Mouse (Mus musculus): ENCODE measurements around the gene Atr.

The Atr gene

GRCm38 (mm10) chr9:95857414-95858026 lies at the start of gene Atr:
Gene Atr (plus strand): TSS chr9:95857597.
- peak; percentile 97 for DNase-seq

GRCm38 (mm10) chr9:95809596-95809995 lies 47.8 kb upstream of the Atr start:
- DNase-seq, result no peak

GRCm38 (mm10) chr9:95811817-95812216 lies 45.6 kb upstream of the Atr start:
- peak; percentile 82 for DNase-seq

DNA sequence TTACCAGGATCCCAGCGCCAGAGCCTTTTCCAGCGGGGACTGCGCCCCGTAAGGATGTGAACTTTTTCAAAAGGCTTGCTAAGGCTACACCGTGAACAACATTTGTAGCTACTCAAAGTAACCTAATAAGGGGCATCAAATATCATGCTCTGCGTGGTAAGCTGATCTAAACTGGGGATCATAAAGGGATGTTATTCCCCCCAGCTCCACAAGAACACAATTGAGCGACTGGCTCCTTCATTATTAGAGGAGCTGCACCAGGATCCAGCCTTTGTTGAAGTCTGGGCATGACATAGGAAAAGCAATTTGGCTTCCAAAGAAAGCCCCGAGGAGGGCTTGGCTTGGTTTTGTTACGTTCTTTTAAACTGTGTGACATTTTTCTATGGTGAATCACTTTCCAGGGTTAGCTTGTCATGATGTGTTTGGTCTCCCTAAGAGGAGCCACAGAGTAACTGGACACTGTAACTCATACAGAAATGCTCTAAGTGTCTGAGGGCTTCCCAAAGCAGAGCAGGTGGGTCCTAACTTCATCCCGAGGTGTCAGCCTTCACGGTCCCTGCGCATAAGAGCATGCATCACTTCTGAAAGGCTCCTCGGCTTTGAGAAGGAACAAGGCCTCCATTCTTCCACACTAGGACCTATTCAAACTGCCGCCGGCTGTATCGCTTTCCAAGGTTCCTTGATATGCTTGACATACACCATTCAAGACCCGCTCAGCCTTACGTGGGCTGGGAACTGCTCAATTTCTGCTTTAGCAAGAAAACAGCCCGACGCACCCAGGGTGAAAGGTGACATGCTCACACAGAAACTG lies 43.5 kb upstream of the Atr start:
- DNase-seq, result peak; percentile 23

GRCm38 (mm10) chr9:95815015-95815673 lies 42.3 kb upstream of the Atr start:
- DNase-seq, result peak; percentile 40

DNA sequence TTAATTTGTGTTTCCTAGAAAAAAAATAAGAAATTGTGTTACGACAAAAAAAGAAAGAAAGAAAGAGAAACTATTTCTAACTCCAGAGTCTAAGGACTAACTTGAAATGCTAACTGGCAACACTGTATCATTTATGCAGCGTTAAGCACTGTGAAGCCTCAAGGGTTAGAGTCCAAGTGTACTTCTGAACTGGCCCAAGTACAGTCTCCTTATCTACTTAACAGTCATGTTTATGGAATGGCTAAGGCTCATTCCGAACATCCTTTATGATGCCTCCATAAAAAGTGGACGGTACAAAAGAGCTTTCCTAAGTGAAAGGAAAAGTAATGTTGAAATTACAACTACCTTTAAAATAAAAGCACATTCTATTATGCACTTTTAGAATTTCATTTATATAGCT lies 41.7 kb upstream of the Atr start:
- DNase-seq, result peak; percentile 45

- no peak for DNase-seq
Measured at GRCm38 (mm10) chr9:95822531-95822930, 34.9 kb upstream of the Atr start.

DNA sequence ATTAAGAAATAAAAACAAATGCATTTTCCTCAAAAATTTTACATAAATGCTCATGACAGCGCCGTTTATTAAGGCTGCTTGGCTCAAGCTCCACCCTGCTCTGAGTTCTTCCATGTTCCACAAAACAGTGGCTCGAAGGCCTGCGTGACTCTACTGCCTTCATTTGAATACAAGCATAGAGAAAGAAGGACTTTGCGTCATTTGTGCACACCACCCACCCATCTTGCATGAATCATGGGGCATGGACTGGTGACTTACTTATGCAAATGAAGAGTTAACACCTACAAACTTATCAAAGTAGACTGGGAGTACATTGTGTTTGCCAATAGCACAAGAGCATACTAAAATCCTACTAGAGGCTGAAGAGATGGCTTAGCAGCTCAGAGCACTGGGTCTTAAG lies 29.8 kb upstream of the Atr start:
- no peak for DNase-seq

GRCm38 (mm10) chr9:95832758-95833157 lies 24.6 kb upstream of the Atr start:
- DNase-seq, result no peak

DNA sequence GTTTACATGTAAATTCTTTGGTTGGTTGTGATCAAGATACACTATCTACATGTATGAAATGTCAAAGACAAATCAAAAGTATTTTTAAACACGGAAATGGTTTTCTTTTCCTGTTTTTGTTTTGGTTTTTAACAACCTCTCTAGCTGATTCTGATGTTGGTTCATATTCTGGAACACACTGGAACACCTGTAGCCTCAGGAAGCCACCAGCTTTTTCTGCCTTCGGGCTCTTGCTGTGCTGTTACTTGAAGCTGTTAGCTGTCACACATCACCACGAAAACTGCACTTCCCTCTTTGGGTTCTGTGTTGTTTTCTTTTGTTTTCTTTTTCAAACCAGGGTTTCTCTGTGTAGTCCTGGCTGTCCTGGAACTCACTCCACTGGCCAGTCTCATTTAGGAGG lies 22.6 kb upstream of the Atr start:
- no peak for DNase-seq

DNA sequence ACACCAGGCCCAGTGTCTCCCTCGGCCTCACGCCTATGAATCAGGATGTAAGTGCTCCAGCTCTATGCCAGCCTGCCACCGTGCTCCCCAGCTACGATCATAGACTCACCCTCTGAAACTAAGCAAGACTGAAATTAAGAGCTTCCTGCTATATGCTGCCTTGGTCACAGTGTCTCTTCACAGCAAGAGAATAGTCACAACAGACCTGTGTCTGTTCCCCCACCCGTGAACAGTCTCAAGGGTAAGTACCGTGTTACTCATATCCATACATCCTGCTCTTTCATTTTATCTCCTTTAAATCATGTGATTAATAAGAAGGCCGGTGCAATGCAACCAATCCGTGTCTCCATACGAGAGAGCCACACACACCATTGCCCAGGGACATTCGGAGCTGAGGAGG lies 21.7 kb upstream of the Atr start:
- DNase-seq, result no peak

DNA sequence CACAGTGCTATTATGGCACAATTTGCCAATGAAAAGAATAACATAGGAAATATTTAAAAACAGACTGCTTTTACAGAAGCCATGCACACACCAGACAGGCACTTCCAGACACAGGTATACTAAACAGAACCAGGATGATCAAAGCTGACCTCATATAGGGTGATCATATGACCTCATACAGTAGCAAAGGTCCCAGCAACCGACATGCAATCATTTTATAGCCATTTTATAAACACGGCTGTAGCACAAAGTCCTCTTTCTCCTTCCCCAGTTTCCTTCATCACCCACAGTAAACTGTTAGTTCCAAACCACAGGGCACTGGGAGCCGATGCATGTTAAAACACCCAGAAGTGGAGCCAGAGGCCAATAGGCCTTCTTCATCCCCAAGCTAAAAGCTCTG lies 18.0 kb upstream of the Atr start:
- DNase-seq, result no peak

- peak; percentile 94 for DNase-seq
Measured at GRCm38 (mm10) chr9:95844825-95845460, 12.5 kb upstream of the Atr start, which contains the start of gene Pls1. Gene Pls1 (minus strand): TSS chr9:95845311.

- DNase-seq, result peak; percentile 68
Measured at GRCm38 (mm10) chr9:95845711-95846110, 11.7 kb upstream of the Atr start.

- no peak for DNase-seq
Measured at GRCm38 (mm10) chr9:95851671-95852070, 5.7 kb upstream of the Atr start.

DNA sequence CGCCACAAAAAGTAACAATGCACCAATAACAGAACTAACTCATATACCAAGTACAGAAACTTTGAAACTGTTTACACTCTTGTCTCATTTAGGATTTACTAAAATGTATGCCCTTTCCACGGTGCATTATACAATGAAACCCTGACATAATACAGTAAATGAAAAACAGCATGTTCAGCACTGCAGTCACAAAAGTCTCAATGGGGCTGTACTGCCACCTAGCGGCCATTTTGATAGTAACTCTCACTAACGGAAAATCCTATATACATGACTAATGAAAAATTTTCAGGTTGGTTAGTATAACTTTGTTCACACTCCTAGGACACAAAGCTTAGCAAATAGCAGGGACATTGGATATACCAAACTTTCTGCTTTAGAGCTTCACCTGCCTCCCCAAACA lies 4.5 kb upstream of the Atr start:
- DNase-seq, result peak; percentile 82

GRCm38 (mm10) chr9:95854891-95855290 lies 2.5 kb upstream of the Atr start:
- DNase-seq, result peak; percentile 92

DNA sequence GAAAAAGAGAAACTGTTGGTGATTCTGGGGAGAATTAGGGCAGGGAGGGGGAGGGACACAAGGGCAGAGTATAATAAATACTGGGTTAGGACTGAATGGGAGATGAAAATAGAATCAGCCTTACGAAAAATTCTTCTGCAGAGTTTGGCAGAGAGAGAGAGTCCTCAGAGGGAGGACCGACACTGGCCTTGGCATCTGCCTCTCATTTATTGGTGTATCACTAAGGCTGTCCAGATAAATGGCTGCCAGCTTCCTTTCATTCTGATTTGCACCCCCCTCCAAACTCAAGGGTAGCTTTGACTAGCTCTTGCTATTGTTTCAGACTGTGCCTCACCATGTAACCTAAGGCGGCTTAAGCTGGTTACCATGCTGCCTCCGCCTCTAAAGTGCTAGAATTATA lies 1.4 kb upstream of the Atr start:
- peak; percentile 26 for DNase-seq

DNA sequence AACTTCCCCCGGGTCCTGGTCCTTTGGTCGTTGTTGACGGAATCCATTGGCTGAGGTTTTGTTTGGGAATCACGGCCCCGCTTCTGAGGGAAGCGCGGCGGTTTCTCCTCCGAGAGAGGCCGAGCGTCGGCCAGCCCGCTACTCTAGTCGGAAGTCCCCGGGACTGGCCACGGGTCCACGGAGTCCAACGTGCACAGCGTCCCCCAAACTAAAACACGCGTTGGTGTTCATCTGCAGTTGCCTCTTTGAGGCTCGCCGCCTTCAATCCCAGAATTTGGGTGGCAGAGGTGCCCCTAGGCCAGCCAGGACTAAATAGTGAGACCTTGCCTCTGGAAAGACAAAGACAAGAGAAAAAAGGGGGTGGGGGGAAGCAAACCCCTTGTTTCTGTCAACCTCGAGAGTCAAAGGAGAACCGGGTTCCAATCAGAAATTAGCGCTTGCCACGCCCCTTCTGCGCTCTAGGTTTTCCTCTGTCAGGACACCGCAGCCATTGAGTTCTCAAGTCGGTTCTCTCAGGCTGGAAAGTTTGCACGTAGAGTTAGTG lies 702 bp downstream of the Atr start:
- peak; percentile 25 for DNase-seq

- no peak for DNase-seq
Measured at GRCm38 (mm10) chr9:95878246-95878645, 20.8 kb downstream of the Atr start.

GRCm38 (mm10) chr9:95882751-95883150 lies 25.4 kb downstream of the Atr start:
- no peak for DNase-seq

GRCm38 (mm10) chr9:95897392-95897791 lies 40.0 kb downstream of the Atr start:
- DNase-seq, result no peak

DNA sequence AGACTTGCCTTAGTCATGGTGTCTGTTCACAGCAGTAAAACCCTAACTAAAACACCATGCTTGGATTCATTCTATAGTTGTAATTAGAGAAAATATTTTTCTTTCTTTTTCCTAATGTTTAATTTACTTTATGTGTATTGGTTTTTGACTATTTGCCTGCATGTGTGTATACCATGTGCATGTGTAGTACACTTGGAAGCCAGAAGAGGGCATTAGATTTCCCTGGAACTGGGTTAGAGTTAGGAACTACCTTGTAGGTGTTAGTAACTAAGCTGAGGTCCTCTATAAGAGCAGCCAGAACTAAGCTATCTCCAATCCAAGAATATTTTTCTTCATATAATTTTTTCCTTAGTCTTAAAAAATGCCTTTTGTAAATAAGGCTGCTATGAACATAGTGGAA lies 75.5 kb downstream of the Atr start:
- DNase-seq, result no peak
